Mouse (Mus musculus): ENCODE results near the gene Adcy5. TPM values are rescaled to one million over a fixed set of nuclear protein-coding genes. Genes with fewer than 3 reads are reported as not detected.

The Adcy5 gene
- polyA plus RNA-seq, 1 experiment from 2014 or later, result 1.8 TPM

- no peaks in the 10 kb centered on the region for H3K27me3 ChIP-seq (ENCODE audit: insufficient read depth, low read length)
- H3K9me3 ChIP-seq (ENCODE audit: low read depth, low read length), result no peaks in the 10 kb centered on the region
- TF ChIP-seq CTCF (IDR thresholded peaks at IDR 0.05; ENCODE audit: low read depth), result no peak
- H3K4me1 ChIP-seq (ENCODE audit: insufficient read depth), result peaks cover 11% of the 10 kb centered on the region; the same call in 1 of the 2 replicates
- H3K4me3 ChIP-seq (ENCODE audit: low read depth, low read length), result no peak overlapping the region
- ATAC-seq (ENCODE audit: insufficient read depth), result no peak
- no peak overlapping the region for H3K4me2 ChIP-seq
- peak overlapping the region; percentile 78; the same call in 1 of the 2 replicates for H3K27ac ChIP-seq (ENCODE audit: low read depth)
- no peak overlapping the region for H3K9ac ChIP-seq
- no peak for DNase-seq
- WGBS, result 56% methylated on average over 6 of the region's 6 CpGs
- H3K36me3 ChIP-seq (ENCODE audit: insufficient read depth), result no peaks in the 10 kb centered on the region
These were observed 62.3 kb downstream of the Adcy5 start for GRCm38 (mm10) chr16:35216826-35217491.

DNA sequence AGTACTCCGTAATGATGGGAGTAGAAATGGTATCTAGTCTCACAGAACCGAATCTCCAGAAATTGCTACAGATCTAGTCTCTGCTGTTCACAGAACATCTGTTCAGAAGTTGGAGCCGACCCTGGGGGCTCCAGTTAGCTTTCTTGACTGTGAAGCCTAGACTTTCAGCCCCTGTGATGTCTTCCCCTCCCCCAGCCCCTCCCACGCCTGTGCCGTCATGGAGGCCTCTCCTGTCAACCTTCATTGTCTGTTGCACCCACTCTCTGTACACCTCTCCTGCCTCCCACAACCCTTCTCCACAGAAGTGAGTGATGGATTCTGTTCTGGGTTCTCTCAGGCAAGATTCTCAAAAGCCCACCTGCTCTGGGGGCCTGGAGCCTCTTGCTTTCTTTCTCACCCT is 65.7 kb downstream of the Adcy5 start:
- Histone ChIP-seq H3K36me3 (ENCODE audit: insufficient read depth) (no peaks in the 10 kb centered on the region), H3K4me1 (ENCODE audit: insufficient read depth) (peaks cover 12% of the 10 kb centered on the region; the same call in 1 of the 2 replicates), H3K27ac (ENCODE audit: low read depth) (no peak overlapping the region), H3K27me3 (ENCODE audit: insufficient read depth, low read length) (no peaks in the 10 kb centered on the region), H3K4me3 (ENCODE audit: low read depth, low read length) (no peak overlapping the region), H3K9me3 (ENCODE audit: low read depth, low read length) (no peaks in the 10 kb centered on the region), H3K4me2 (no peak overlapping the region), H3K9ac (no peak overlapping the region)
- DNase-seq (no peak), ATAC-seq (ENCODE audit: insufficient read depth) (no peak)
- no peak for TF ChIP-seq CTCF (IDR thresholded peaks at IDR 0.05; ENCODE audit: low read depth)
- 63% methylated on average over 5 of the region's 5 CpGs for WGBS

DNA sequence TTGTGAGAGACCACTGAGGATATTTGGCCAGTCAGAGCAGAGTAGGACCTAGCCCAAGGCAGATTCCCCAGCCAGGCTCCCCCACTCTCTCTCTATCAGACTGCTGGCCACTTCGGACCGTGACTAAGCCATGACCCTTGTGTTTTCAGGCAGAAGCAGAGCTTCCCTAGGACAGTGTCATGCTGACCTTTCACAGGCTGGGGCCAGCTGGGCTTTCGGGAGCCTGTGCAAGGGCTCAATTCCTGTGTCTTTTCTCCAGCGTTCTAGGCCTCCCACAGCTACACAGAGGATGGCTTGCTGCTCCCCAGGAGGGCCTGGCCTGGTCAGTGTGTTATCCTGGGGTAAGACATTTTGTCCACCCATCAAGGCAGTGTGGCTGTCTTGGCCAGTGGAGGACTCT is 66.9 kb downstream of the Adcy5 start:
- ATAC-seq (ENCODE audit: insufficient read depth), result no peak
- WGBS, result 69% methylated on average over 4 of the region's 4 CpGs

GRCm38 (mm10) chr16:35223930-35224329 is 69.3 kb downstream of the Adcy5 start:
- no peak overlapping the region for H3K27ac ChIP-seq (ENCODE audit: low read depth)
- no peaks in the 10 kb centered on the region for H3K27me3 ChIP-seq (ENCODE audit: insufficient read depth, low read length)
- TF ChIP-seq CTCF (IDR thresholded peaks at IDR 0.05; ENCODE audit: low read depth), result no peak
- no peaks in the 10 kb centered on the region for H3K9me3 ChIP-seq (ENCODE audit: low read depth, low read length)
- 75% methylated on average over 4 of the region's 4 CpGs for WGBS
- peaks cover 6% of the 10 kb centered on the region; the same call in 1 of the 2 replicates for H3K4me1 ChIP-seq (ENCODE audit: insufficient read depth)
- H3K9ac ChIP-seq, result no peak overlapping the region
- H3K4me2 ChIP-seq, result no peak overlapping the region
- H3K36me3 ChIP-seq (ENCODE audit: insufficient read depth), result no peaks in the 10 kb centered on the region
- H3K4me3 ChIP-seq (ENCODE audit: low read depth, low read length), result no peak overlapping the region
- ATAC-seq (ENCODE audit: insufficient read depth), result no peak
- no peak for DNase-seq

More for the DNA sequence above, 66.9 kb downstream of the Adcy5 start:
- Histone ChIP-seq H3K27ac (ENCODE audit: low read depth) (no peak overlapping the region), H3K9me3 (ENCODE audit: low read depth, low read length) (no peaks in the 10 kb centered on the region), H3K4me2 (no peak overlapping the region), H3K36me3 (ENCODE audit: insufficient read depth) (no peaks in the 10 kb centered on the region), H3K9ac (no peak overlapping the region), H3K4me3 (ENCODE audit: low read depth, low read length) (no peak overlapping the region), H3K4me1 (ENCODE audit: insufficient read depth) (peaks cover 6% of the 10 kb centered on the region; the same call in 1 of the 2 replicates), H3K27me3 (ENCODE audit: insufficient read depth, low read length) (no peaks in the 10 kb centered on the region)
- TF ChIP-seq CTCF (IDR thresholded peaks at IDR 0.05; ENCODE audit: low read depth), result no peak
- DNase-seq, result no peak

DNA sequence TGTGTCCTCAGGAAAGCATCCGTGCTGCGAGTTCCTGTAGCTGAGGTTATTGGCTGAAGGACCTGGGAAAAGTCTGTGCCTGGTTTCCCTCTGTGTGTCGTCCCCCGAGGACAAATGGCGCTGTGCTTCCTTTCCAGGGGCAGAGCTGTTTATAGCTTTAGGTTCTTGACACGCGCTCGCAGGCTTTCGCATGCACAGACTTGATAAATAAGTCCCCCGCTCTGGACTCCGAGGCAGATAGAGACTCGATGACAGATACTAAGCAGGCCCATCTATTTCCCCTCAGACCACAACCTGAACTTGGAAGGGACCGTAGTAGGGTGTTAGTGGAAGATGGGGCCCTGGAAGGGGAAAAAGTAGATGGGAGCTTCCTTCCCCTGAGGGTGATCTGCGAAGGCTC is 70.0 kb downstream of the Adcy5 start:
- Histone ChIP-seq H3K27me3 (ENCODE audit: insufficient read depth, low read length) (no peaks in the 10 kb centered on the region), H3K4me3 (ENCODE audit: low read depth, low read length) (no peak overlapping the region), H3K4me1 (ENCODE audit: insufficient read depth) (peaks cover 6% of the 10 kb centered on the region; the same call in 1 of the 2 replicates), H3K36me3 (ENCODE audit: insufficient read depth) (no peaks in the 10 kb centered on the region), H3K9me3 (ENCODE audit: low read depth, low read length) (no peaks in the 10 kb centered on the region), H3K4me2 (no peak overlapping the region), H3K27ac (ENCODE audit: low read depth) (no peak overlapping the region), H3K9ac (no peak overlapping the region)
- ATAC-seq (ENCODE audit: insufficient read depth), result 0 out of 2 replicates have a peak, but pooled peaks have one; percentile 19
- DNase-seq, result peak; percentile 44
- 27% methylated on average over 14 of the region's 14 CpGs for WGBS
- TF ChIP-seq CTCF (IDR thresholded peaks at IDR 0.05; ENCODE audit: low read depth), result no peak

DNA sequence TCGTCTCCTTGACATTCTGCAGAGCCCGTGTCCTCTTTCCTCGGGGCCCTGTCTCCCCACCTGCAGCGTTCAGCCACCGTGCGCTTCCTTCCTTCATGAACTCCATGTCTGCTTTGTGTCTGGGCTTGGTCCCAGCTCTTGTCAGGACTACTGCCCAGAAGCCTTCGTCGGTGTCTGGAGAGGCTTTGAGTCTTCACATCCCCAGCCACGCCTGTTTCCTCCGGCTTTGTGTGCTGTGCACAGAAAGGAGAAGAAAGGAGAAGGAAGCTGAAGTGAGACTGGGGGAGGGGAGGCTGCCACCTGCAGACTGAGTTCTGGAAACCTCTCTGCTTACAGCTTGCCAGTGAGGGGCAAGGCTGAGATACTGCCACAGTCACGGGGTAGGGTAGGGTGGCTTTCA is 74.9 kb downstream of the Adcy5 start:
- WGBS, result 54% methylated on average over 11 of the region's 11 CpGs
- DNase-seq, result peak; percentile 51
- Histone ChIP-seq H3K27me3 (ENCODE audit: insufficient read depth, low read length) (no peaks in the 10 kb centered on the region), H3K4me3 (ENCODE audit: low read depth, low read length) (no peak overlapping the region), H3K36me3 (ENCODE audit: insufficient read depth) (no peaks in the 10 kb centered on the region), H3K9ac (no peak overlapping the region), H3K27ac (ENCODE audit: low read depth) (no peak overlapping the region), H3K4me1 (ENCODE audit: insufficient read depth) (peaks cover 4% of the 10 kb centered on the region; the same call in 1 of the 2 replicates), H3K9me3 (ENCODE audit: low read depth, low read length) (no peaks in the 10 kb centered on the region), H3K4me2 (no peak overlapping the region)
- no peak for TF ChIP-seq CTCF (IDR thresholded peaks at IDR 0.05; ENCODE audit: low read depth)
- ATAC-seq (ENCODE audit: insufficient read depth), result no peak

DNA sequence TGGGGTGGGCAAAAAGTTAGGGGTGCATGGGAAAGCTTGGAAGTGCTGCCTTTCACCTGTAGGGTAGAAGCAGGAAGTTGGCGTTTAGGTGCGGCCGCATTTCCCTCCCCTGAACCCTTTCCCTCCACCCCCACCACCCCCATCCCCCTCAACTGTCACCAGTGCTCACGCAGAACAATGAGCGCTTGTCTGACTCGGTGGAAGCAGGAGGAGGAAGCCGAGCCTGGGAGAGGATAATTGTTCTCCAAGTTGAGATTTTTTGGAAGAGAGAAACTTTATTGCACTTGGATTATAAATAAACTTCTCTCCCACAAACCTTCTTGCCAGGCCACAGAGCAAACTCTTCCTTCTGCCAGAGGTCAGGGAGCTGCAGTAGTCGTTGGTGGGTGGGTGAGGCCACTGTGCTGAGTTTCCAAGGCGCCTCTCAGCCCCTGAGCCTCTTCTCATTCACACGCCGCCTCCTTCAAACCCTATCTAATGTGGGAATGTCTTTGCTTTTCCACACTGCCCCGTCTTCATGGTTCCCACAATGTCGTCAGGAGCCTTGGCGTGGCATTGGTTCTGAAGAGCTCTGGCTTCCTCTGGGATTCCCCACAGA is 77.6 kb downstream of the Adcy5 start:
- Histone ChIP-seq H3K27me3 (ENCODE audit: insufficient read depth, low read length) (no peaks in the 10 kb centered on the region), H3K9ac (0 out of 2 replicates have a peak overlapping the region, but pooled peaks have one; percentile 18), H3K4me3 (ENCODE audit: low read depth, low read length) (no peak overlapping the region), H3K36me3 (ENCODE audit: insufficient read depth) (no peaks in the 10 kb centered on the region), H3K4me1 (ENCODE audit: insufficient read depth) (peaks cover 4% of the 10 kb centered on the region; the same call in 1 of the 2 replicates), H3K4me2 (no peak overlapping the region), H3K9me3 (ENCODE audit: low read depth, low read length) (no peaks in the 10 kb centered on the region), H3K27ac (ENCODE audit: low read depth) (0 out of 2 replicates have a peak overlapping the region, but pooled peaks have one; percentile 21)
- peak; percentile 29 for DNase-seq
- WGBS, result 34% methylated on average over 14 of the region's 14 CpGs
- ATAC-seq (ENCODE audit: insufficient read depth), result no peak
- no peak for TF ChIP-seq CTCF (IDR thresholded peaks at IDR 0.05; ENCODE audit: low read depth)
